Mouse (Mus musculus) neural tube, embryonic 13.5 days (tissue): Measurements from ENCODE around the gene Atad5. TPM values are rescaled to one million over a fixed set of nuclear protein-coding genes. Genes with fewer than 3 reads are reported as not detected.
"Not testable (repeated sequence)": the region's sequence is repeated elsewhere in the genome, so short reads cannot be mapped to it uniquely, and the experiment has no call there.

Experiments
- ATAC-seq: fragments of 200-750 bp; cut with Nextera tagmentation; 2 replicates; pipeline ENCODE4 v1.8.0; 2017; ENCODE audit warnings: low read depth, mild to moderate bottlenecking, moderate TSS enrichment, moderate library complexity
- H3K27ac ChIP-seq: fragments of 300-500 bp; sonication (generic); replicated peaks from 2 replicates; pipeline ENCODE4 v1.5.1; 2015; ENCODE audit warnings: moderate library complexity, mild to moderate bottlenecking, inconsistent platforms
- H3K27me3 ChIP-seq: fragments of 300-500 bp; sonication (generic); 2 replicates; pipeline ENCODE4 v1.6.1; 2015; ENCODE audit warnings: mild to moderate bottlenecking, inconsistent platforms
- H3K36me3 ChIP-seq: fragments of 300-500 bp; sonication (generic); 2 replicates; pipeline ENCODE4 v1.6.1; 2015; ENCODE audit warnings: mild to moderate bottlenecking, inconsistent platforms
- H3K4me1 ChIP-seq: fragments of 300-500 bp; sonication (generic); replicated peaks from 2 replicates; pipeline ENCODE4 v1.6.1; 2015; ENCODE audit warnings: inconsistent platforms
- H3K4me2 ChIP-seq: fragments of 300-500 bp; sonication (generic); 2 replicates; pipeline ENCODE4 v1.6.1; 2015; ENCODE audit warnings: inconsistent platforms, mild to moderate bottlenecking, moderate library complexity
- H3K4me3 ChIP-seq: fragments of 300-500 bp; sonication (generic); 2 replicates; pipeline ENCODE4 v1.5.1; 2015; ENCODE audit warnings: mild to moderate bottlenecking, inconsistent platforms
- H3K9ac ChIP-seq: fragments of 300-500 bp; sonication (generic); 2 replicates; pipeline ENCODE4 v1.6.1; 2015; ENCODE audit warnings: moderate library complexity, mild to moderate bottlenecking, inconsistent platforms
- H3K9me3 ChIP-seq: fragments of 300-500 bp; sonication (generic); 2 replicates; pipeline ENCODE4 v1.6.1; 2016; ENCODE audit warnings: inconsistent platforms
- WGBS: fragments of 180-500 bp; shearing (Covaris S2); methylation state at CpG from one replicate; pipeline ENCODE4 v1.1.7; 2015; 5-methylcytosine and 5-hydroxymethylcytosine counted together
- polyA plus RNA-seq: library from polyadenylated mRNA; unstranded; fragments of >200 nt; fragmentation: Nextera tagmentation; extraction: Ambion mirVana; gene quantifications from 2 replicates; pipeline ENCODE4 v1.2.1, GENCODE M21; 2015

The Atad5 gene
- polyA plus RNA-seq, 1 experiment from 2014 or later, result 4.7 TPM

DNA sequence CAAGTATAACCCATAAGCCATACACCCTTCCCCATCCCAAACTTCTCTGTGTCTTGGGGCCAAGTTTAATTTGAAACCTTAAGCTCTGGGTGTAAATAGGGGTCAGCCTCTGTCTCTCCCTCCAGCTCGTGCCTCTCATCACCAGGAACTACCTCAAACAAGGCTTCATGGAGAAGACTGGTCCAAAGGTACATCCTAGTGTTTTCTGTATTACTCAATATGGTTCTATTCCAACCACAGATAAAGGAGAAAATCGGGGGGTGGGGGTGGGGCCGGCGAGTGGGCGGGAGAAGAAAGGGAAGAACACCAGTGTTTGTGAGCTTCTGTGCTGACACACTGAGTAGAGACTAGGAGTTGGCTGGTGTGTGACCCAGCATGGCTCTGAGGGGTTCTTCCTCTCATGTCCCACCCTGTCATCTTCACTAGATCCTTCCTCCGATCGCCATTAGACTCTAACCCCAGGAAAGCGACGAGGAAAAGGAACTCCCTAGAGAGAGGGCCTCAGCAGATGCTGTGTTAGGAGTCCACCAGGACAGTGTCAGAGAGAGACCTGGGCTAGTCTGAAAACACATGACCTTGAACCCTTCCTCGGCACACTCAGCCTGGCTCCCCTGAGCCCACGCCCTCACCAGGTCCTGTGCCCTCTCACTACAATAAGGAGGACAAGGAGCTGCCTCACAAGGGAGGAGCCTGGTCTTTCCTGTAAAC, 84.9 kb downstream of the Atad5 start:
- no peak for ATAC-seq
- Histone ChIP-seq H3K4me1 (no peaks in the 10 kb centered on the region), H3K4me2 (no peak overlapping the region), H3K27ac (no peak overlapping the region), H3K36me3 (no peaks in the 10 kb centered on the region), H3K4me3 (no peak overlapping the region), H3K27me3 (no peaks in the 10 kb centered on the region), H3K9me3 (no peaks in the 10 kb centered on the region), H3K9ac (no peak overlapping the region)
- WGBS, result 78% methylated on average over 11 of the region's 11 CpGs

DNA sequence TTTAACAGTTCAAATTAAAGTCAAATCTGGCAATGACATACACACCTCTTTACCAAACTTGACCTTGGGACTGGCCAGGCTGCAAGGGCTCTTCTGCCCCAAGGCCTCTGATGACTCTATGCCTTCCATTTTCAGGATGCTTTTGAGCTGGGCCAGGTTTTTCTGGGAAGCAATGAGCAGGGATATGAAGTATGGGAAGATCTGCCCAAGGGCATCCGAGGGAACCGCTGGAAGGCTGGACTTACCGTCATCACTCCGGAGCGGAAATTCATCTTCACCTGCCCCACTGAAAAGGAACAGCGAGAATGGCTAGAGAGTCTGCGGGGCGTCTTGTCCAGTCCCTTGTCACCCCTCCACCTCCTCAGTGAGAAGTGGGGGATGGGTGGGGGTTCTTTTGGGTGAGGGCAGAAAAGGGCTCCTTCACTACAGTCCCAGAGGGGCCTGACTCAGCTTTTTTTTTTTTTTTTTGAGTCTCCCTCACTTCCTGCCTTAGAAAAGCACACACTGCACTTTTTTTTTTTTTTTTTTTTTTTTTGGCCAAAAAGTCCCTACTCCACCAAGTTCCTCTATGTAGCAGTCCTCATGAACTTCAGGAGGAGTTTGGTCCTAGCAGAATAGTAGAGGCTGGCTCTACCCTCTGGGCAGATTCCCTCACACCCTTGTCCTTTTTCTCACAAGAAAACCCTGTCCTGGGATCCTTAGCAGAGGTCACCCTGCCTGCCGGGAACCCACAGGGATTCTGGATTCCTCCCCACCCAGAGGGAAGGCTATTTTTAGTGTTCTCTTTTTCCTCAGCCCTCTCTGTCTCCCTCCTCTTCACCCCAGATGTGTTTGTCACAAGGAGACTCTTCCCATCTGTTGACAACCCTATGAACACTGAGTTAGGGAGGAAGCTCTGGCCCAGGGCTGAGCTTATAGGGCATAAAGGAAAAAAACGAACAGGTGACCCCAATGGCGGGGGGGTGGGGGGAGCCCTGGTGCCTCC, 88.0 kb downstream of the Atad5 start:
- no peak overlapping the region for H3K9ac ChIP-seq
- H3K4me1 ChIP-seq, result no peaks in the 10 kb centered on the region
- WGBS, result 81% methylated on average over 11 of the region's 11 CpGs
- ATAC-seq, result no peak
- H3K4me2 ChIP-seq, result no peak overlapping the region
- no peaks in the 10 kb centered on the region for H3K36me3 ChIP-seq
- H3K4me3 ChIP-seq, result no peak overlapping the region
- peaks cover 6% of the 10 kb centered on the region; the same call in 1 of the 2 replicates for H3K27me3 ChIP-seq
- H3K9me3 ChIP-seq, result no peaks in the 10 kb centered on the region
- H3K27ac ChIP-seq, result no peak overlapping the region

DNA sequence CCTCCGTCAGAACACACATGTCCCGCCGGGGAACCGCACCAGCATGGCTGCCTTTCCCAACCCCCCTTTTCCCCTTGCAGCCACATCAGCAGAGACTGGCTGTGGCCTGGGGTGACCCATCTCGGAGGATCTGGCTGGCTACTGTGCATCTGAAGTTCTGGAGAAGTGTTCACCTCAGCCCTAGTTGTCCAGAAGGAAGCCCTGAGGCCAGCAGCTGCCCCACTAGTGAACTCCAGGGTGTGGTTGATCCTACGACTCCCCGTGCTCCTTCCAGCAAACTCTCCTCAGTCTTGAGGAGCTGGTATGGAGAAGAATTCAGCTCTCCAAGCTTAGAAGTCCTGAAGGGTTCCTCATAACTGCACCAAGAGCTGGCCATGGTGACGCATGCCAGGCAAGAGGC, 89.1 kb downstream of the Atad5 start:
- H3K36me3 ChIP-seq, result no peaks in the 10 kb centered on the region
- no peak overlapping the region for H3K4me3 ChIP-seq
- no peak overlapping the region for H3K27ac ChIP-seq
- no peak overlapping the region for H3K4me2 ChIP-seq
- no peak overlapping the region for H3K9ac ChIP-seq
- H3K4me1 ChIP-seq, result 0 out of 2 replicates have a peak, but pooled peaks cover under 1% of the 10 kb centered on the region
- peaks cover 6% of the 10 kb centered on the region; the same call in 1 of the 2 replicates for H3K27me3 ChIP-seq
- ATAC-seq, result no peak
- 87% methylated on average over 8 of the region's 8 CpGs for WGBS
- H3K9me3 ChIP-seq, result no peaks in the 10 kb centered on the region

DNA sequence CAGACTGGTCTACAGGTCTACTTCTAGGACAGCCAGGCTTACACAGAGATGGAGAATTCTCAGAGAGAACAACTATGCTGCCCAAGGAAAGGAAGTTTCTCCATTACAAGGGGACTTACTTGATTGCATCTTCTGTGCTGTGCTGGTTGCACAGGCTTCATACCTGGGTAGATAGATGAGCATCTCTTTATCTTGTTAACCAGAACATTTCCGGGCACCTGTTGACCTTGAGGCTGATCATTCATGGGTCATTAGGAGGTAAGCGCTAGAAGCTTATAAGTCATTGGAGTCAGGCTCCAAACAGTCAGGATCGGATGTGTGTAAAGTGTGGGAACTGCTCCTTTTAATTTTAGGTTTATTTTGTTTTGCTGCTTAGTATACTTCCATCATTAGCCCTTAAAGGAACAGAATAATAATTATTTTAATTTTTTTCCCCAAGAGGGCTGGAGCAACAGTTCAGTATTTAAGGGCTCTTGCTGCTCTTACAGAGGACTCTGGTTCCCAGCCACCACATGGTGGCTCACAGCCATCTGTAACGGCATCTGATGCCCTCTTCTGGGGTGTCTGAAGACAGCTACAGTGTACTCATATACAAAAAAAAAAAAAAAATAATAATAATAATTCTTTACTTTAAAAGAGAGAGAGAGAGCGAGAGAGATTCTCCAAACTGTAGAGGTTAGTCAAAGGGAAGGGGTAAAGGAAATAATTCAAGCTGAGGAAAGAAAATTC, 92.0 kb downstream of the Atad5 start:
- WGBS, result 75% methylated on average over 5 of the region's 5 CpGs
- ATAC-seq, result no peak

DNA sequence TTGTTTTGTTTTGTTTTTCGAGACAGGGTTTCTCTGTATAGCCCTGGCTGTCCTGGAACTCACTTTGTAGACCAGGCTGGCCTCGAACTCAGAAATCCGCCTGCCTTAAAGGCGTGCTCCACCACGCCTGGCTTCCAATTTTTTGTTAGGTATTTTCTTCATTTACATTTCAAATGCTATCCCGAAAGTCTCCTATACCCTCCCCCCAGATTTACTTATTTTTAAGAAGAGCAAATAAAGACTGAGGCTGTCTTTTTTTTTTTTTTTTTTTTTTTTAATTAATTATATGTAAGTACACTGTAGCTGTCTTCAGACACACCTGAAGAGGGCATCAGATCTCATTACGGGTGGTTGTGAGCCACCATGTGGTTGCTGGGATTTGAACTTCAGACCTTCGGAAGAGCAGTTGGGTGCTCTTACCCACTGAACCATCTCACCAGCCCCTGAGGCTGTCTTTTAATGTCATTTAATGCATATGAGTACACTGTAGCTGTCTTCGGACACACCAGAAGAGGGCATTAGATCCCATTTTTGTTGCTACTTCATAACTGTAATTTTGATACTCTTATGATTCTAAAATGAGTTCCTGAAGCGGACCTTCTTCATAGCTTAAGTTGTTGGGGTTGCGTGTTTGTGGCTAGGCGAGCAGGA, 94.0 kb downstream of the Atad5 start:
- not testable (repeated sequence) for H3K27me3 ChIP-seq, H3K36me3 ChIP-seq, H3K9me3 ChIP-seq, H3K27ac ChIP-seq
- Histone ChIP-seq H3K4me1 (0 out of 2 replicates have a peak, but pooled peaks cover 12% of the 10 kb centered on the region), H3K4me2 (peak overlapping the region; percentile 57), H3K9ac (peak overlapping the region; percentile 62), H3K4me3 (peak overlapping the region; percentile 44)
- peak; percentile 40; the same call in 1 of the 2 replicates for ATAC-seq
- 46% methylated on average over 12 of the region's 12 CpGs for WGBS

More for the DNA sequence above, 92.0 kb downstream of the Atad5 start:
- Histone ChIP-seq H3K4me3 (no peak overlapping the region), H3K36me3 (no peaks in the 10 kb centered on the region), H3K27ac (no peak overlapping the region), H3K27me3 (peaks cover 6% of the 10 kb centered on the region; the same call in 1 of the 2 replicates), H3K9ac (no peak overlapping the region), H3K9me3 (no peaks in the 10 kb centered on the region), H3K4me2 (no peak overlapping the region), H3K4me1 (0 out of 2 replicates have a peak, but pooled peaks cover 12% of the 10 kb centered on the region)

DNA sequence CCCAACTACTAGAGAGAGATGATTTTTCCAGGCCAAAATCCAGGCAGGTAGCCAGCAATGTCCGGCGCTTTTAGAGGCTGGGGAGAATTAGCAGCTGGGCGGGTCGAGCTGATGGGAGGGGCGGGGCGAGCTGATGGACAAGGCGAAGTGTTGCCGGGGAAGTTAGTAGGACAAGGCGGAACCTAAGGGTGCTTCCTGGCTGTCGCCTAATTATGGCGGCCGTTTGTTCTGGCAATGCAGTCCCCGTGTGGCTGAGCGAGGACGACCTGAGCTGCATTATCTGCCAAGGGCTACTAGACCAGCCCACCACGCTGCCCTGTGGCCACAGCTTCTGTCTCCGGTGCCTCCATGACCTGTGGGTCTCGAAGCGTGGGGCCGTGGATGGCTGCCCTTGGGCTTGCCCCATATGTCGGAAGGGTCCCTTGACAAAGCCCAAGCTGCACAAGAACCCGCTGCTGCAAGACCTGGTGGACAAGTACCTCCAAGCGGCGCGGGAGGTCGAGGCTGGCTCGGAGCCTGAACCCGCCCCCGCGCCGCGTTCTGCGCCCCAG, 94.6 kb downstream of the Atad5 start, which contains the start of gene Rnf135:
Rnf135 (plus strand) TSS at position 147 of the 551 bp plus-strand sequence.
- WGBS, result 2% methylated on average over 33 of the region's 33 CpGs
- Histone ChIP-seq H3K36me3 (no peaks in the 10 kb centered on the region), H3K4me3 (peak within 1 kb of the TSS; percentile 44), H3K9me3 (no peaks in the 10 kb centered on the region), H3K4me2 (peak within 1 kb of the TSS; percentile 57), H3K9ac (peak within 1 kb of the TSS; percentile 62), H3K27me3 (peaks cover 6% of the 10 kb centered on the region; the same call in 1 of the 2 replicates), H3K27ac (0 out of 2 replicates have a peak within 1 kb of the TSS, but pooled peaks have one; percentile 9), H3K4me1 (0 out of 2 replicates have a peak, but pooled peaks cover 12% of the 10 kb centered on the region)
- peak; percentile 75 for ATAC-seq

DNA sequence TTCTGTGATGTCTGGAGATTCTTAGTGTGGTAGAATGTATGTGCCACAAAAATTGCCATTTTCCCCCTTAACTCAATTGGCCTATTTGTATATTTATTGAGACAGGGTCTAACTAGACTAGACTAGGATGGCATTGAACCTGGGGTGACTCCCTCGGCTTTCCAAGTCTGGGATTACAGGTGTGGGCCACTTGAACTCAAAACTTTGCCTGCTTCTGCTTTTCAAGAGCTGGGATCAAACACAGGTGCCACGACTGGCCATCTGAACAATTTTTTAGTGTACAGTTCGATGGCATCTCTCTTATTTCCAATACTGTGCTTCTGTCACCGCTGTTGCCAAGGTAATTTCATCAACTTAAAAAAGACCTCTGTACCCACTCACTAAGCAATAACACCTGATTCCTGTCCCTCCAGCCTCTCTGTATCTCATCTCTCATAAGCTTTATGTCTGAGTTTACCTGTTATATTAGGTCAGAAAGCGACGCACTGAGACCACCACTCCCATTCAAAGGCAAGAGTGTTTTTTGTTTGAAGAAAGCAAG, 95.4 kb downstream of the Atad5 start:
- peaks cover 6% of the 10 kb centered on the region; the same call in 1 of the 2 replicates for H3K27me3 ChIP-seq
- no peaks in the 10 kb centered on the region for H3K36me3 ChIP-seq
- no peak for ATAC-seq
- H3K9ac ChIP-seq, result peak overlapping the region; percentile 62; the same call in 1 of the 2 replicates
- no peak overlapping the region for H3K27ac ChIP-seq
- H3K4me2 ChIP-seq, result peak overlapping the region; percentile 57
- H3K4me3 ChIP-seq, result peak overlapping the region; percentile 44
- 92% methylated on average over 6 of the region's 6 CpGs for WGBS
- 0 out of 2 replicates have a peak, but pooled peaks cover 12% of the 10 kb centered on the region for H3K4me1 ChIP-seq
- H3K9me3 ChIP-seq, result no peaks in the 10 kb centered on the region

Other genes with a start within 250 kb of the Atad5 start
- 45.3 and 45.7 TPM in 2 replicates for gene Utp6, start 127.0 kb upstream of the Atad5 start, polyA plus RNA-seq
- gene Suz12, start 96.3 kb upstream of the Atad5 start, polyA plus RNA-seq, result 15.8 TPM in 2 replicates
- 17.7 and 19.9 TPM in 2 replicates for gene Crlf3, start 8.4 kb upstream of the Atad5 start, polyA plus RNA-seq
- 26.6 and 27.2 TPM in 2 replicates for gene Tefm, start 52.8 kb downstream of the Atad5 start, polyA plus RNA-seq
- gene Adap2, start 64.7 kb downstream of the Atad5 start, polyA plus RNA-seq, result 3.6 and 3.9 TPM in 2 replicates
- gene Rnf135, start 94.5 kb downstream of the Atad5 start, polyA plus RNA-seq, result 3.6 and 4.2 TPM in 2 replicates
- 76.2 and 80.0 TPM in 2 replicates for gene Rhot1, start 119.6 kb downstream of the Atad5 start, polyA plus RNA-seq
- gene Rhbdl3, start 211.5 kb downstream of the Atad5 start, polyA plus RNA-seq, result 16.3 and 16.6 TPM in 2 replicates